Mouse (Mus musculus) yolk sac, embryonic 10.5 days (tissue): ENCODE data around the gene Galnt3.

ENCODE experiments used
- DNase-seq: peaks from one replicate; pipeline ENCODE4 v3.0.0-alpha.2; 2017; ENCODE audit warnings: low spot score

The Galnt3 gene

DNA sequence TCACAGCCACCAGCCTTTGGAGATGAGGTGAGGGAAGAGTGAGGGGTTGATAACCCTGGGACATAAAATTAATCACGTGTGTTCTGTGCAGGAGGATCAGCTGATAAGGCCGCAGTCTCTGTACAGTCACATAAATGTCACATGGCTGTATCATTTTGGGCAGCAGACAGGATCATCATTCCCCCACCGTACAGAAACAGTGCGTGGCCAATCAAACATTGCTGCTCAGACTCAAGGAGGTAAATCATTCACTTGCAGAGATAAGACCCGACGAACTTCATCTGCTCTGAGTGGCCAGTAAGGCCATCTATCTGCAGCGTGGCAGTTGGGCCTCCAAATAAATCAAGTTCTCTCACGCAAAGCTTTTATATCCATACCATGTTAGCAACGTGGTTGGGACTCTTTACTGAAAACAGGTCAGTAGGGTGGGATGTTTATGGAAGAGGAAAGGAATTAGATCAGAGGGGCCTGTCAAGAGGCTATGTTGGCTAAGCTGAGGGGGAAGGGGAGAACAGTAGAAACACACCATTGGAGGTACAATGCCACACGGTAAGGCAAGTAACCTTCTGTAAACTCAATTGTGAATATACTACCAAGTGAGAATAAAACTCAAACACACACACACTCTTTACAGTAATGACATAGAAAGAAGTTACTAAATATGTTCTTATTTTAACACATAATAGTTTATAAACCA, 20.9 kb downstream of the Galnt3 start:
- peak; percentile 32 for DNase-seq

DNA sequence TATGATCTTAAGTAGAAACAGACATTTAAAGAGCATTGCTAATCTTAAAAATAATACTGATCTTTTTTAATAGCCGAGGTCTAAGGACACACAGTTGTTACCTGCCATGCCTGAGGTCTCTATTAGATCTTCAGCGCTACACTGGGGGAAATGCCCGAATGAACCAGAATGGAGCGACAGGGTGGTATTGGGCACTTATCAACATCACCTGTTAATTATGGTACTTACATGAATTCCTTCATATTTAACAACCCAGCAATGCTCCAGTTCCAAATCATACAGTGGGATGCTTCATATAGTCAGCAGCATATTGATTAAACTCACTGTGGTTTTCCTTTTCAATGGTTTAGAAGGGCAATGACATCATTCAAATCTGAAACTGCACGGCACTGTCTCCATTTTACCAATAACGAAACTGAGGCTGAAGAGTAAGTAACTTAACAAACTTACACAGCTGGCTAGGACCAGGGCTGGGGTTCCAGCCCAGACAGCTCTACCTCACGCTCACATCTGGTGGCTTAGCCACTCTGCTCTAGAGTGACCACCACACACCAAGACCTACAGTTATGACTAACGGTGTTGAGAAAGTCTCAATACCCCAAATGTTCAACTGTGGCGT, 23.0 kb downstream of the Galnt3 start:
- DNase-seq: no peak

DNA sequence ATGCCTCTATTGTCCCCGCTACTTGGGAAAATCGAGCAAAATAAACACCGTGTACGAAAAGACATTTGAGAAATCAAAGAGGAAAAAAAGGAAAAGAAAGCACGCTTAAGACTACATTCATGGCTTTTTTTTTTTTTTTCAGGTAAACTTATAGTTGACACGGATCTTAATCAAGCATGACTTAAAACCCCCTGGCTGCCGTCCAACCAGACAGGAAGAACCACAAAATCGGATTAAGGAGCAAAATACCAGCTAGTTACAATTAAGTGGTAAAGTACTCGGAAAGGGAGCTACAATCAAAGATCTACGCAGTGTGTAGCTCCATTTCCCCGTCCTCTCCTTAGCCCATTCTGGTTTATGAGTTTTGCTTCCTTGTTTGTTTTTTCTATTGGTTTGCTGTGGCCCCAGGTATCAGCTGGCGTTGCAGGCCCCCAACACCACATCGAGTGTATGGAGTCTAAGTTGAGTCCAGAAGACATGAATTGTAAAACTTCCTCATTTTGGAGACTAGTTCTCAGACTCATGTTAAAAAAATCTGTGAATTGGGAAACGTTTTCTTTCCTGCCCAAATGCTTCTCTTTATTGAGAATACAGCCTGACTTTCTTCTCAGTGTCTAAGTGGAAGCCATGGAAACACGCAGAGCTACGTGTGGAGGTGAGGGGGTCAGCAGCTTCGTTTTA, 24.0 kb downstream of the Galnt3 start:
- DNase-seq: no peak

DNA sequence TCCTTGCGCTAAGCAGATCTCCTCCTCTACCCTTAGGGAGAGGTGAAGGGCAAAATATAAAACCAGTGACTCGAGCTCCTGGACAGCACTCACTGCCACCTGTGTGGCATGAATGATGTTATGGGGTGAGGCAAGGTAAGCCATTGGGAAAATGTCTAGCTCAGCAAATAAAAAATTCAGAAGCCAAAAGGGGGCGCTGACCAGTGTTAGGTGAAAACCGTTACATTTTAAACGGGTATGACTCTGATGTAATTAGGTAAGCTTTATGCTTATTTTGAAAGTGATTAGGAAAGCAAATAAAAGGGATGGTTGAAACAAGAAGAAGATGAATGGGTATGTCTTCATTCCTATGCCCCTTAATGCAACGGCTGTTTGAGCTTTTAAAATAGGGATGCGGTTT, 24.6 kb downstream of the Galnt3 start:
- no peak for DNase-seq

GRCm38 (mm10) chr2:66094622-66095181, 30.1 kb downstream of the Galnt3 start:
- DNase-seq: no peak

- DNase-seq: no peak
Measured at GRCm38 (mm10) chr2:66091296-66091695, 33.5 kb downstream of the Galnt3 start.

DNA sequence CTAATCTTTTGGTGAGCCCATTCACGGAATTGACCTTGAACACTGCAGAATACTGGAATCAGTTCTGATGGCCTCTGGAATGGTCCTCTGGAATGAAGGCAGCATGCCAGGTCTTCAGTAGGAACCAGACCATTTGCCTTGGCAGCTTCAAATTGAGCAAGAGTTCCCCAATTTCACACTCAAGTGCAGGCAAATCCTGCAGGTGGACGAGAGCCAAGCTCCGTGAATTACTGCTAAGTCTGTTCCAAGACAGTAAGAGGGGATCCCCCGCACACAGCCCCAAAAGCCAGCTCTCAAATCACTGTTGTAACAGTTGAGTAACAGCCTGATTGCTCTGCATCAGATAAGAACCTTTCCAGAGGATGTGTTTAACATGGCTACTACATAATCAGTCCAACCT, 42.9 kb downstream of the Galnt3 start:
- DNase-seq: no peak

DNA sequence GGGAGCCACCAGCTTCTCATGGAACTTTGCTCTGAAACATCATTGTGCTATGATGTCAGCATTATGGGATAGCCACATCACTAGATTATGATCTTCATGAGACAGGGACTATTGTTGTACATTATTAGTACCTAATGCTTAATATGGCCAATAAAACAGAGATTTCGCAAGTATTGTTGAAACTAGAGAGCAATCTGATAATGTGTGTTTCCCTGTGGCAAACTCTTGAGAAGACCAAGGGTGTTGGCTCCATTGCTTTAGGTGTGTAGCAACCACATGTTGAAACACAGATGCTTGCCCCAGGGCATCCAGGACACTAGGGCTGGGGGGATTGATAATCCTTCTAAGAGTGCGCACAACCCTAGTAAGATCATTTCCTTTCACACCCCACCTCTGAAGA, 44.1 kb downstream of the Galnt3 start:
- no peak for DNase-seq

GRCm38 (mm10) chr2:66069454-66069853, 55.3 kb downstream of the Galnt3 start:
- DNase-seq: no peak

GRCm38 (mm10) chr2:66063291-66063690, 61.5 kb downstream of the Galnt3 start:
- no peak for DNase-seq

DNA sequence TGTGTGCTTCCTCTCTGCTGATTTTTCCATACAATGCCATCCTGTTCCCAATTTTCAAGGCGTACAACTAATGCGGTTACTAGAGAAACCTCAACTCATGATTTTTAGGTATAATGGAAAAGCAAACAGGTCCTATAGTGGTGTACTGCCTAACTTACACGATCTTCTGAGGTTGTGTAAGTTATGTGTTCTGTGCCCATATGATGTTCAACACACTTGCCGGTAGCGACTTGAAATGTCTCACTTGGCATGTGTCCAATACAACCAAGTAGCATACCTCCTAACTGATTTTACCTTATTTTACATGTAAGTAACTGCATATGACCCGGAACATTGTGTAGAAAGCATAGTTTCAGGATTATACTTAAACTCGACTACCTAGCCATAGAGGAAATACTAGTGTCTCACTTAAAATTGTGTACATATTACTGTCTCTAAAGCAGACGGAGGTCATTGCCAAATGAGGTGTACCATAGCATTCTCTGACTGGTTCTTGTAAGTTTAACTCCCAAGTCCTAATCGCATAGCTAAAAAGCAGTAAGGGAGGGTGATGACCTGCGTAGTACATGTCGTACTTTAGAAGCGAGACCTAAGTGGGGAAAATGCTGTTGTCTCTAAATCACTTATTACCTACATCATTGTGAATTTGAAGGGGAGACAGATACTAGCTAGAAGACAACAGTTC, 80.2 kb downstream of the Galnt3 start:
- no peak for DNase-seq

GRCm38 (mm10) chr2:66043441-66044404, 81.1 kb downstream of the Galnt3 start:
- DNase-seq: no peak

- no peak for DNase-seq
Measured at GRCm38 (mm10) chr2:66041917-66042419, 82.8 kb downstream of the Galnt3 start.

GRCm38 (mm10) chr2:66041203-66041916, 83.4 kb downstream of the Galnt3 start:
- no peak for DNase-seq

DNA sequence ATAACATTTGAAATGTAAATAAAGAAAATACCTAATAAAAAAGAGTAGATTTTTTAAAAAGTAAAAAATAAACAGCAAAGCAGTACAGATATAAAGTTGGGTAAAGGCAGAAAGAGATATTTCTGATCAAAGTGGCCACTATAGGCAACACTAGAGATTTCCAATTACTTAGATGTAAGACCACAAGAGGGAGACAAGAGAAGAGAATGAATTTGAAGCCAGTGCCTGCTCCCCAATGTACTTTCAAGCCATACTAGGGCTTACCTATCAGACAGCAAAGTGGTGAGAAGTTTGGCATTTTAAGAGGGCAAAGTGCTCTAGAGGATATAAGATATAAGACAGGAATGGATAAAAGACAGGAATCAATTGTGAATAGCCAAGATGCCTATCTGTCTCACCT, 84.2 kb downstream of the Galnt3 start:
- no peak for DNase-seq

GRCm38 (mm10) chr2:66034907-66035679, 89.7 kb downstream of the Galnt3 start:
- no peak for DNase-seq
